Mouse (Mus musculus) liver, adult (tissue): Measurements from ENCODE around the gene Msi2.

Experiments used
- GATA4 ChIP-seq: IDR thresholded peaks from 2 replicates; pipeline ENCODE4 v1.6.1; 2014; ENCODE audit warnings: mild to moderate bottlenecking, low read length; ENCODE audit not compliant: insufficient replicate concordance

The Msi2 gene

DNA sequence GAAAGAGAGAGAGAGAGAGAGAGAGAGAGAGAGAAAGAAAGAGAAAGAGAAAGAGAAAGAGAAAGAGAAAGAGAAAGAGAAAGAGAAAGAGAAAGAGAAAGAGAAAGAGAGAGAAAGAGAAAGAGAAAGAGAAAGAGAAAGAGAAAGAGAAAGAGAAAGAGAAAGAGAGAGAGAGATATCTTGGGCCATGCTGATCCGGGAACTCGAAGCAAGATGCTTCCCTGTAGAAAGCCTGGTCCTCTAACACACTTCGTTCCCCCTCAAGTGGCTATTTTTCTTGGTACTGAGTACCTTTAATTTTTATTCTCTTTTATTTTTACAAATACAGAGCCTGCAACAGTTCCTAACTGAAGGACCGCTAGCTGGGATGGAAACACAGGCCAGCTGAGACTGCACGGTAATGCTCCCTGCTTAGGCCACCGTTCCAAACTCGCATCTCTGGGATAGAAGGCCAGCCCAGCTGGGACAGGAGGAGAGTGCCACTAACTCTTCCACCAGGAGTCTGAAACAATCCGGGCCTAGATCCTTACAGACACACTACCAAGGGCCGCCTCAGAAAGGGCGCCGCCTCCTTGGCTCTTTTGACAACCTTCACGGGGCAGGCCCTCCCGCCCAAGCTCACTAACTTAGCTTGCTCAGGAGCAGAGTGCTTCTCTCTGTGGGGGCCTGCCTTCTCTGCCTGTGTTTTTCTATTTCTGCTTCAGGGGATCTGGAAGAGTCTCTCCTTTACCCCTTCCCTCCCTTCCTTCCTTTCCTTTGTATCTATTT lies 25.1 kb downstream of the Msi2 start:
- no peak for TF ChIP-seq GATA4

DNA sequence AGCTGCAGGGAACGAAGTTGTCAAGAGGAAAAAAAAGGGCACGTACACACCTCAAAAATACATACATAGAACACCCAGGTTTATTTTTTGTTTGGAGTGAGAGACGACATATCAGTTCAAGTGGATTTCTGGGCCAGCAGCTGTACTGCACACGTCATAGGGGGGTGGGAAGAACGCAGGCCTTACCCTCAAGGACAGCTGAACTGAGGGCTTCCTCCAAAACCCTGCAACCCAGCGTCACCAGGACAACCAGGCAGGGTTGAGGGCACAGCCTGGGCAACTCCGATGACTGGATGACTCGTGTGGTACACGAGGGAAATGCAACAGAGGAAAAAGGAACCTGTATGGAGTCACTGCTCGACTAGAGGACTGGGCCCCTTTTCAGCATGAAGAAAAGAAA lies 25.9 kb downstream of the Msi2 start:
- no peak for TF ChIP-seq GATA4

DNA sequence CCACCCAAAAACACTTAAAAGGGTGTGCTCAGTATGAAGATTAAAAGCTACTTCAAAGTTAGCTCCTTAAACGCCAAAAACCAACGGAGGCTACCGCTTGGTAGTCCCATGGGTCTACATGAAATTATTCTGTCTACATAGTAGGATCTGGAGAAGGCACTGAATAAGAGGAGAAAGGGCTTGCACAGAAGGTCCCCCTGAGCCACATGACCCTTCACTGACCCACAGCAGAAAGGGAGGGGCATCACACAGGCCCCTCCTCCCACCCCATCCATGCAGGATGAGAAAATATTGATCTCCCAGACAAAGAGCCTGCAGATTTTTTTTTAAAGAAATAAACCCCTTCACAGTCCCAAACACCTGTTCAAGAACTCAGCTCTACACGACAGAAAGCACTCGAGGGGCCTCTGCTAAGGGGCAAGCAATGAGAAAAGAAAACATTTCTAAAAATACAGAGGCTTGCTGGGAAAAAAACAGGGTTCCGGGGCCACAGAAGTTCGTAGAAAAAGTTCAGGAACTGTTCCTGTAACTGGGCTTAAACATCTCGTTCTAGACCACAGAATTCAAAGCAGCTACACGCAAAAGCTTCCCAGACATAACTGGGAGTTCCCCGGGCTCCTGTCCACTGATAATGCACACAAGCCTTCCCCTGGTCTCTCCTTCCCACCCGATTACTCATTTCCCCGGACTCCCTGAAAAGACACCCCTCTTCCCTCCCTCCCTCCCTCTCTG lies 27.6 kb downstream of the Msi2 start:
- no peak for TF ChIP-seq GATA4

DNA sequence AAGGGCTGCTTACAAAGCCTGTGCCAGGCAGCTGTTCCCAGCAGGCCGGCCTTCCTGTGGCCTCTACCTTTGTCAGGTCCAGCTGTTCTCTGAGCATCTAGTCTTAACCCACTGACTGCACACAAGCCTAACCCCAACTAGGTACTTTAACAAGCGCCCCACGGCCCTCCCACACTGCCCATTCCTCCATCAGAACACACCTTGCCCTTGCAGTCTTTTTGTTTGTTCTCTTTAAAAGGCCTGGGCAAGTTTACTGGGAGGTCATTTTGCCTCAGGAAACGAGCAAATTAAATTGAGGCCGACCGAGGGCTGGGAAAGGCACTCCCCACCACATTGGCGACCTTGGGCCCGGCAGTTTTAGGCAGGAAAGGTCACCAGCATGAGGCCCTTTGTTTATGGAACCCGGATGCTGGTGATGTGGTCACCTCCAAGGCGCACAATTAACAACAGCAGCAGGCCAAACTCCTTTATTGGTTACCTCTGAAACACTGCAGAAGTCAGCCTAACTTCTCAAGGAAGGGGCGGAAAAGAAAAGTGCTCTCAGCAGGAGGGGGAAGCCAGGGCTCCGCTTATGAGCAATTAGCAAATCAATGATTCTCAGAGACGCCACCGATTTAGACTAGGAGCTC lies 28.4 kb downstream of the Msi2 start:
- no peak for TF ChIP-seq GATA4

DNA sequence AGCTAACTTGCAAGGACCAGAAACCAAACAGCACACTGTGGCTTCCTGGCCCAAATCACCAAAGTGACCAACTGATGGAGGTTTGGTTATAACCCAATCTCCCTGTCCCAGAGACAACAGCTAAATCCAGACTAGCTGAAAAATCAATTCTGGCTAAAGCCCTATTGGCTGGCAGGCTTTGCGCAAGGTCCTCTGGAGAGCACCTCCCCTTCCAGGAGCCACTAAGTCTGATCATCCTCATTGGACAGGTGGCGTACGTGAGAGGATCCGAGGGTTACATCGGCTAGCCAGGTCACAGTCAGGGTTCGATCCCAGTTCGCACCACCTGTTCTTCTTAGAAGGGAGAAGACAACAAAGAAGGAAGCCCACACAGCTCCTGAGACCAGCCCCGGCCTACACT lies 29.7 kb downstream of the Msi2 start:
- no peak for TF ChIP-seq GATA4

DNA sequence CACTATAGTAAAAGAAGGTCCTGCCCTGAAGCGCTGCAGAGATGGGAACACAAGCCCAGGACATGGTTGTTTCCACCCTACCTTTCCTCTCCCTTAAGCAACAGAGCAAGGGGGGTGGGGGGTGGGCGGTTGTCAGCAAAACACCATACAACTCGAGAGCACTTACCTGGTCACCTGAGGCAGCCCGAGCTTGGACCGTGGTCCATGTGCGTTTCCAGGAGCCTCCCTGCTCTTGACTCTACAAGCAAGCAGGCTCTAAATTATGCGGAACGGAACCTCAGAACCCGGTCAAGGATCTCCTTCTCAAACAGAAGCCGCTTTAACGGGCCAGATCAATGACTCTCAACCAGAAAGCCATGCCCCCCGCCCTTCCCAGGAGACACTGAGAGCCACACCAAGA lies 30.6 kb downstream of the Msi2 start:
- TF ChIP-seq GATA4: no peak

DNA sequence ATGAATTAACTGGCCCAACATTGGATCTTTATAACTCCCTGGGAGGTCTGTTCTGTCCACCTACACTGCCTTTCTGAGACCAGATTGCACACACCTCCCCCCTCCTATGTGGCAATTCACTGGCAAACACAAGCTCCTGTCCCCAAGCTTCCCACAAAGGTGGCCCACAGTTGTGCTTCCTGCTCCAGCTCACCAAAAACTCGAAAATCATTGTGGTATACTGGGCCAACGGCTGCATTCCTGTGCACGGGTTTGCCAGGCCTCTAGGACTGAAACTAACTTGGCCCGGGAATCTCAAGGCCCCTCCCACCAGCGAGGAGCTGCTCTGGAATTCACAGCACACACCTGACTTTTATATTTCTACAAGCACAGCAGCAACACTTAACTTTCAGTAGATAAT lies 31.3 kb downstream of the Msi2 start:
- TF ChIP-seq GATA4: no peak

DNA sequence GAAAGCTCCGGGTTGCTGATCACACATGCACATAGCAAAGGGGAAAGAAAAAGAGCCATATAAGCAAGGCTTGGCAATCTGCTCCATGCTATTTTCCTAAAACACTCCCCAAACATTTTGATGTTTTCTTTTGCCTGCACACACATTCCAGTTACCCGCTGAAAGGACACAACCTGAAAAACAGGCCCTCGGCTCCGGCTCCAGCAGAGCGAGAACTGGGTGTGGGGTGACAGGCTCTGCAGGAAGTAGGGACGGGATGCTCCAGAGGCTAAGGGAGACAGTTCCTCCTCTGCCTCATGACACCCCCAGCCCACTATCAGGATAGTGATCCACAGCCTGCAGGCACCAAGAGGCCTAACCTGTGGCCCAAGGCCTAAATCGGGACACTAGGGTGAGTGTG lies 32.3 kb downstream of the Msi2 start:
- no peak for TF ChIP-seq GATA4

DNA sequence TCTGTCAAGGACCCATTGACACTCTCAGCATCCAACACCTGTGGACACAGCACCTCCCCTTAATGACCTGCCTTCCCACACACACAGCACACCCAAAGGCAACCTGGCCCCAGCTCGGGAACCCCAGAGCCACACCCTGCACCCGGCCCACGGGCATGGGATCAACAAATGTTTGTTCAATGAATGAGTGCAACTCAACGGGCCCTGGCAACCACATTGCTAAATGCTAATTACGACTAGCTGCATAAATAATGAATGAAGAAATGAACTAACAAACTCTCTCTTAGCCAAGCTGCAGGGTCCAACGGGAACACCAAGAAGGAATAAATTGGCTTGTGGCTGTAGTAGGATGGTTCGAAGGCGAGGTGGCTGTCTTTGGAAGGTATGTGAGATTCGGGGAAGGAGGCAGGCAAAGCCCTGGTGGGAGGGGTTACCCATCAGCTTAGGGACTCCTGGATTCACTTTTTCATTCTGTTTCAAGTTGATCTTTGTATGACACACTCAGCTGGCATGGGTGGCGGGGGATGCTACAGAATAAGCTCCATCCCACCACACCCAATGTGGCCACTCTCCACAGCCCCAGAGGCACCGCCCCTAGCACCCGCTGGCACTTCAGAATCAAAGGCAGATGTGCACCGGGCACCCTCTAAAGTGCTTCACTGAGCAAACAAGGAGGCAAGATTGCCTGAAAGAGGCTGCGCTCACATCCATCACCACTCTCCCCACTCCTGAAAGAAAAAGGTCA lies 35.1 kb downstream of the Msi2 start:
- TF ChIP-seq GATA4: no peak

DNA sequence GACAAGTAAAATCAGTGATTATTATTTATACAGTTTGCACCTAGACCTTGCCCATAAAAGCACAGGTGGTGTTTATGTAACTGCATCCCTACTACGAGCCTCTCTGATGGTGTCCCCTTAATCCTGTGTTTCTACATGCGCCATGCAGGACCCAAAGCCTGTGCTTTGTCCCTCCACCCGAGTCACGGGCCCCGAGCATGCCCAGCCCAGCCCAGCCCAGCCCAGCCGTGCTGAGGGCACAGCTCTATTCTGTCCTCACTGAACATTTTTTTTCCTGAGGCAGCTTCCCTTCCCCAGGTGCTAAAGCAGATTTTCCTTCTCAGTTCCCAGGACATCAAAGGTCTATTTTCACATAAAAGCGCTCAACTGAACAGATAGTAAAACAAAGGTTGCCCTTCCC lies 41.0 kb downstream of the Msi2 start:
- TF ChIP-seq GATA4: no peak

DNA sequence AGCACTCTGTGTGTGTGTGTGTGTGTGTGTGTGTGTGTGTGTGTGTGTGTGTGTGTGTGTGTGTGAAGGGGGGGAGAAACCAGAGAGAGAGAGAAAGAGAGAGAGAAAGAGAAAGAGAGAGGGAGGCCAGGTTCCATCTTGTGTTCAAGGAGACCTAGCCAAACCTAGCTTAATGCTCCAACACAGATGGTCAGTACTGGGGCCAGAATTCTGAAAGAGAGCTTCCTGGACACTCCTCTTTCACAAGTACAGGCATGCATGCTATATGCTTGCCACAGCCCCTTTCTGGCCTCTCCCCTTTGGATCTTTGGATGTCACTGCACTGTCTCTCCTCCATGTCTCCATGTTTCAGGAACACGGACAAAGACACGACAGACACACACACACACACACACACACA lies 41.7 kb downstream of the Msi2 start:
- TF ChIP-seq GATA4: no peak

DNA sequence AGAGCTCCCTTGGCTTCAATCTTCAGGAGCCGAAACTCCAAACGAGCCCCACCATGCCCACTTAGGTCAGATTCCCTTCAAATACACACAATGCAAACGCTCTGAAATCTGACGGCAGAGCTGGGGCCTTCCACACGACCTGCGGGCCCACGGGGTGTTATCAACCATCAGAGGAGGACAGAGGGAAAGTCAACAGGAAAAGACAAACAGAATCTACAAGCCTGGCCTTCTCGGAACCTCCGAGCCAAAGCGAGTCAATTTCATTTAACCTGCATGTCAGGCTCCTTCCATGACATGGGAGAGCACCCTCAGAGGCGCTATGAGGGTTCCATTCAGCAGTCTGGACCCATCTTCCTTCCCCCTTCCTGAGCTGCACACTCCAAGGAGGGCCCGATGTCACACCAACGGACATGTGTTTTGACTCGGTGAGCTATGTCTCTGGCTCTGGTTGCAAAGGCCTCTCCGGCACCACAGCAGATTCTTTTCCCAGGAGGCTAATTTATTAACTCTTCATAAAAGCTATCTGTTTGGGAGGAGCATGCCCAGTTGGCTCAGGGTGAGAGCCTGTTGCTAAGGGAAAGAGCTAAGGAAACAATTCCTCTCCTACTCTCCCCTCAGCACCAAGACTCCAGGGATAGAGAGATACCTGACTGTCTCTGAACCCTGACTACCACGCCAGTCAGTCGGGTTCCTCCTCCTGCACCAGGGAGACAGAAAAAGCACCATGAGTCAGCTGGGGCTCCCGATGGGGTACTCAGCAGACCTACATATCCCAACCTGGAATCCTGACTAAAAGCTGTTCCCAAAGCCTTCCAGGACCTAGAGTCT lies 42.6 kb downstream of the Msi2 start:
- no peak for TF ChIP-seq GATA4

DNA sequence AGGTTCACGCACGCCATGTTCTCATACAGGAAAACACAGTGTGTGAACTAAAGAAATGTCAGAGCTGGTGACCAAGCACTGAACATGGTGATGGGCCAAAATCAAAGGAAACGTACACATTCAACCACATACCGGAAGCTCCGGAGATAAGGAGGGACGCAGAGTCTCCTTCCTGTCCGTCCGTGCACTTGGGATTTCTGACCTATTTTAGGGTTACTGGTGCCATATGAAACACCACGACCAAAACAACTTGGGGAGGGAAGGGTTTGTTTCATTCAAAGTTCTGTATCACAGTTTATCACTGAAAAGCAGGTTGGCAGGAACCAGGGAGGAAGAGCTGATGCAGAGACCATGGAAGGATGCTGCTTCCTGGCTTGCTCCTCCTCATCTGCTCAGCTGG lies 44.2 kb downstream of the Msi2 start:
- peak; percentile 82; the same call in 1 of the 2 replicates for TF ChIP-seq GATA4

DNA sequence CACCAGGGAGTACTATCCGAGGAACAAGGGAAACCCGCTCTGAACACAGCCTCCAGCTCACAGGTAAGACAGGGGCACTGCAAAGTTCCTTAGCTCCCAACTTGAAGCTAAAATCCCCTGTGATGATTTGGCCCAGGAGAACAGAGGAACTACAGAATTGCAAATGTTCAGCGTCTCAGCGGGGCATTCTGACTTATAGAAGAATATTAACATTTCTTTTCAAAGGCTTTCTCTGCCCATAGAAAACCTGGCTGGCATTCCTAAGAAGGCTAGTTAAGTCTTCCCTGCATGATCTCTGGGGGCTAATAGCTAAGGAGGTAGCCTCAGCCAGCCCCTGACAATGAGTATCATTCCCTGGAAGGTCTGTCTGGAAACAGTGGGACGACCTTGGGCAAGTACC lies 47.4 kb downstream of the Msi2 start:
- TF ChIP-seq GATA4: no peak

DNA sequence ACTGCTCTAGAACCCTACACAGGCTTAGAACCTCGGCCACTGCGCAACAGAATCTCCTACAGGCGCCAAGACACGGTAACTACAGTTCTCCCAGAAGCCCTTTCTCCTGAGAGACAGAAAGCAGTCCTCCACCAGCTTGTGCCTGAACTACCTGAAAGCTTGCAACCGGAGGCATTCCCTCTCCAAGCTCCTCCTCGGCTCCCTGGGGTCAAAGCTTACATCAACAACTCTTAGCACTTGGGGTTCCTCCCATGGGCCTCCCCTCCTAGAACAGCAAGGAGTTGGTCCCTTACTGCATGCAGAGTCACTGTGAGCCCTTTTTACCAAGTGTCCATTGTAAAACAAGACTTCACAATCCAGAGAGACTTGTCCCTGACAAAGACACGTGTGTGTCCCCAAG lies 49.2 kb downstream of the Msi2 start:
- TF ChIP-seq GATA4: no peak
